Mouse (Mus musculus) monocyte, adult 5-6 weeks (primary cell): ENCODE data around the gene Olfr832. TPM values are rescaled to one million over a fixed set of nuclear protein-coding genes. Genes with fewer than 3 reads are reported as not detected.
"Not testable (repeated sequence)": the region's sequence is repeated elsewhere in the genome, so short reads cannot be mapped to it uniquely, and the experiment has no call there.

Experiments
- ATAC-seq: fragments of 153-309, 156-312 bp; replicated peaks from 2 replicates; pipeline ENCODE4 v1.8.0; 2017; ENCODE audit warnings: mild to moderate bottlenecking; ENCODE audit not compliant: low TSS enrichment, insufficient number of reproducible peaks, severe bottlenecking, poor library complexity, low FRiP score
- total RNA-seq: library from RNA; stranded (forward); fragments of 200-1000, 200-491, 200-594 nt; gene quantifications from 3 replicates; pipeline ENCODE4 v1.2.3, GENCODE M21; 2017

Gene Olfr832
- total RNA-seq = not detected in 3 replicates

DNA sequence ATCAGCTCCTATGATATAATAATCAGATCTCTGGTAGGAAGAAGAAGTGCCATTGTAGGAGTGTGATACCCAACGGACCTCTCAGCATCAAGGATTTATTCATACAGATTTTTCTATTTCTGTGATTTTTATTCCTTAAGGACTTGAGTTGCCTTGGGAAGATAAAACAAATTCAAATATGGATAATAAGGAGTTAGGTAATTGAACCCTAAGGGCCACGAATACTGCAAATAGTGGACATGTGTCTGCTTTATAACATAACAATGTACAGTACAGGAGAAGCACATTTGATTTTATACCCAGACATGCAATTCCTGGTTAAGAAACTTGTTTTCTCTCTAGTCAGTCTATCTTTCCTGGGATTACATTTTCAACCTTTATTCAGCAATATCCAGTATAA lies at the start of gene Olfr832:
Gene Olfr832, plus strand, starts transcription at position 301 of the 400 bp plus-strand sequence.
- ATAC-seq = not testable (repeated sequence)

DNA sequence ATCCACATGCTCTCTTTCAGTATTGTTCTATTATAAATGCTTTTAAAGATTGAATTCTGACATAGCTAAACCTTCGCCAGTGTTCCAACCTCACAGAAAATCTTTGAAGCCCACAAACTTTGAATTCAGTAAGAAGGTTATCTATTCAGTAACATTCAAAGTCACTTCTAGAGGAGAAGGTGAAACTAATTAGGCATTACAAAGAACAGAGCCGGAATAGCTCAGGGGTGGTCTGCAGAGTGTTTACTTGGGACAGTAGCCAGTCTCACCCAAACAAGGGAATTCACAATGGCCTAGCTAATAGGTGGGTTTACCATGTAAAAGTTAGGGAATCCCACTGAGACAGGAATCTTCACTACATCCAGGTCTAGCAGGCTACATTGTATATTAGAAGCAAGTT lies 29.2 kb upstream of the Olfr832 start:
- ATAC-seq = not testable (repeated sequence)

DNA sequence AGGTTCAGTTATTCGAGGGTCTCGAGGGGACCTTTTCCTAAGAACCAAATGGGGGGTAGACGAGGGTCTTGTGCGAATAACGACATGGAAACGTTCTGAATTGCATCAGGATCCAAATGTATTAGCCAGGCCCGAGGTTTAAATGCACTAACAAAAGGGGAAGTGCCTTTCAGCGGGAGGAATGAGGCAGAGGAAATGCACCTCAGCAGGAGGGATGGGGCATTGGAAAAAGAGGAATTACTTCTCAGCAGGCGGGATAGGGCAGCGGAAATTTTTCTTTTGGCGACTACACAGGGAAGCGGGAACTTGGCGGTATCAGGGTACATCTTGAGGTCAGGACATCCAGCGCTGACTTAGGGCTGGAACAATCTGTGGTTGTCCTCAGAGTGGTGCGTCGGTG lies 9.0 kb upstream of the Olfr832 start:
- not testable (repeated sequence) for ATAC-seq

DNA sequence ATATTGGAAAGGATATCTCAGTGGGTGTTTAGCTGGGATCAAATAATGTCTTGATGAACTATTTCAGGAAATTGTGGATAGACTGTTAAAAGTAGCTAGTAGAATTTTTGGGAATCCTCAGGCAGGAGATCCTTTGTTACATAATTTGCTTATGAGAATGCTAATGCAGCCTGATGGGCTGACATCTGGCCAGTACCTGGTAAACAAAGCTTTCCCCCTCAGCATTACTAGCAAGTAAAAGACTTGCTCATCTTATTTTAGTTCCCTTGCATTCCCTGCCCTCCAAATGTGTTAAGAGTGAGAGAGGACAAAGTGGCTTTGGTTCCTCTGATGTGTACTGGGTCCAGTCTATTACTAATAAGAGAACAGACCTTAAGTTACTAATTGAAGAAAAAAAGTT lies 25.1 kb downstream of the Olfr832 start:
- no peak for ATAC-seq

DNA sequence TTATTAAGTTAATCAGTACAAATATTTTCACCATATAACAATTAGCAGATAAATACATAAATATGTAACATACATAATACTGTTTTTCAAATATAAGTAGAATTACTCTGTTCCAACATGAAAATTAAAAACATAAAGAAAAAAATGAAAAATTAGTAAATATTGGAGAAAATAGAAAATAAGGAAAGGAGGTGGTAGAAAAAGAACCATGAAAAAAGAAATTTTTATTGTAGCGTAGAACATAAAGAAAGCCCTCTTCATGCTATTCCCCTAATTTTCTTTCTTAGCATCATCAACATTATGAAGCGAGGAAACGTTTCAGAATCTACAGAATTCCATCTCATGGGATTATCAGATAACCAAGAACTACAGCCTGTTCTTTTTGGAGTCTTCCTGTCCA lies 50.8 kb downstream of the Olfr832 start, which contains the start of gene Olfr834:
Gene Olfr834, plus strand, starts transcription at position 301 of the 400 bp plus-strand sequence.
- no peak for ATAC-seq

Other genes starting within 250 kb of the Olfr832 start
- not detected in 3 replicates for gene Olfr24, start 173.1 kb upstream of the Olfr832 start, total RNA-seq
- not detected in 3 replicates for gene Olfr828, start 117.6 kb upstream of the Olfr832 start, total RNA-seq
- not detected in 3 replicates for gene Olfr829, start 82.2 kb upstream of the Olfr832 start, total RNA-seq
- not detected in 3 replicates for gene Olfr830, start 62.4 kb upstream of the Olfr832 start, total RNA-seq
- not detected in 3 replicates for gene Olfr834, start 50.9 kb downstream of the Olfr832 start, total RNA-seq
- not detected in 3 replicates for gene Olfr835, start 95.6 kb downstream of the Olfr832 start, total RNA-seq
- not detected in 3 replicates for gene Olfr836, start 183.3 kb downstream of the Olfr832 start, total RNA-seq
- gene Olfr837, start 199.2 kb downstream of the Olfr832 start, total RNA-seq = not detected in 3 replicates
- not detected in 3 replicates for gene Olfr839-ps1, start 240.2 kb downstream of the Olfr832 start, total RNA-seq